Mouse (Mus musculus) T-cell, adult 2 months (primary cell): ENCODE results near the gene Psen1.

ENCODE experiments used
- DNase-seq: peaks from one replicate; pipeline ENCODE4 v3.0.0; 2022; ENCODE audit warnings: low spot score

The Psen1 gene

DNA sequence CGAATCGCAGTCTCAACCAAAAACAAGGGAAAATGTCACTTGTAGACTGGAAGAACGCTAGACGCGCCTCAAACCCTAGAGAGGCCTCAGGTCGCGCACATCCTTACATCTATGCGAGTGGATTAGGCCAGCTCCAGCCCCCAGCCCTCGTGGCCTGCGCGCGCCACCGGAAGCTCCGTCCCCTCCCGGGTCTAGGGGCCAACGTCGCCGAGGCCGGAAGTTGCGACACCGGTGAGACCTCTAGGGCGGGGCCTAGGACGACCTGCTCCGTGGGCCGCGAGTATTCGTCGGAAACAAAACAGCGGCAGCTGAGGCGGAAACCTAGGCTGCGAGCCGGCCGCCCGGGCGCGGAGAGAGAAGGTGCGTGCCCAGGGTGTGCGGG lies at the start of gene Psen1:
TSS of gene Psen1 (plus strand) at position 219 of the 382 bp plus-strand sequence.
- peak; percentile 96 for DNase-seq

DNA sequence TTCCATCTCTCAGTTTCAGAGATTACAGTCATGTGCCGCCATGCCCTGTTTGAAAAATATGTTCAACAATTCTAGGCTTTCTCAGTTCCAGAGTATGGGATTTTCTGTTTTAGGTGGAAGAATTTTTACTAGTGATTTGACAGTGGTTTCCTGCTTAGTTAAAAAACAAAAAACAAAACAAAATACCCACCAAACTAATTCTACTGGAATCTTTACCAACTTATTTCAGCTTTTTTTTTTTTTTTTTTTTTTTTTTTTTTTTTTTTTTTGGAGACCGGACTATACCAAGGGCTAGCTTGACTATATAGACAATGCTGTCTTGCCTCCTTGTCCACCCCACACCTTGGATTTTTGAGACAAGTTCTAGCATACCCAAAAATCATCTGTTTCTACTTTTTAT lies 46.7 kb upstream of the Psen1 start:
- no peak for DNase-seq

DNA sequence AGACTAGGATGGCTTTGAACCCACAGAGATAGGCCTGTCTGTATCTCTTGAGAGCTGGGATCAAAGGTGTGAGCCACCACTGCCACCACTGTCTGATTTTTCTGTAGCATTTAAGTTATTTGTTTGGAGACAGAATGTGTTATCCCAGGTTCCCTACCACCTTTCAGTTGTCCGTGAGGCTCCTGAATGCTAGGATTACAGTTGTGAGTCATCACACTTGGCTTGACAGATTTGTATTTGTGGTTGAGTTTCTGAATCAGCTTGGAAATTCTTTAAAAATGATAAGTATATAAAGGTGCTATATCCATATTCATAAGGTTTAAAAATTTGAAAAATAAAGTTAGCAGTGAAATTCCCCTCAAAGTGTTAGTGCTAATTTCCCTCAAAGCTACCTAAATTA lies 44.8 kb upstream of the Psen1 start:
- DNase-seq, result no peak

DNA sequence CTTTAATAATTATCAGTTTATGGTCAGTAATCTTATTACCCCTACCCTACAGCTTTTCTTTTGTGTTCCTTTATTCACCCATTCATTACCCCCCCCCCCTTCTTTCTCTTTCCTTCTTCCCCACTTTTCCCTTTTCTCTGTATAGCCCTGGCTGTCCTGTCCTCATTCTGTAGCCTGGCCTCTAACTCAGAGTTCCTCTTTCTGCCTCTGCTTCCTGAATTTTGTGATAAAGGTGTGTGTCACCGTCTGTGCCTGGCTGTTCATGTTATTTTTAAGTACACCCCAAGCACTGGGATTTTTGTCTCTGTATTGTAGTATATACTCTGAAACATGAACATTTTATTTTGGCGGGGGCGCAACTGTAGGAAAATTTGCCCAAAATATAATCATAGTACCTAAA lies 37.6 kb upstream of the Psen1 start:
- DNase-seq, result no peak

DNA sequence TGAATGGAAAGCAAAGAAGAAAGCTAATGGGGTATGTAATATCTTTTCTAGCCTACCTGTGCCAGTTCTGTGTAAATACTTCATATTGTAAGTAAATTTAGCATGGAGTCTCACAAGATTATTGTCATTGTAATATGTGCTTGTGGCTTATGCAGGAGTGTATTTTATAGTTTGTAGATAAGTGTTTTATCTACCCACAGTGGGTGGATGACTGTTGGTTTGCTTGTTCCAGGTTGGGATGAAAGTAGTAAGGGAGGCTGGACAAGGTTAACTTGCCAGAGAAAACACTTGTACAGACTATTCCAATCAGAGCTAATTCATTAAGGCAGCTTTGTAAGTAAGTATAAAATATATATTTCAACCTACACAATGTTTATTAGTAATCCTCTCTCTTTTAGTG lies 36.5 kb upstream of the Psen1 start:
- no peak for DNase-seq

DNA sequence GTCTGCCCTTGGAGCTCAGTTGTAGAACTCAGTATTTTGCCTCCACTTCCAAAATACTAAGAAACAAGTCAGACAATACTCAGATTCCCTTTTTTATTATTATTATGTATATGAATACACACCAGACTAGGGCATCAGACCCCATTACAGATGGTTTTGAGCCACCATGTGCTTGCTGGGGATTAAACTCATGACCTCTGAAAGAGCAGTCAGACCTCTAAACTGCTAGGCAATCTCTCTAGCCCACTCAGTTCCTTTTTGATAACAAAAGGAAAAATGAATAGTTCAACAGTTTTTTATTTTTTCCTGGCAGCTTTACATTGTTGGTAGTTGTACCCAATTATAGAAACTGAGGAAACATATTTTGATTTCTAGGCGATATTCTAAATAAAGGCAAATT lies 2.5 kb upstream of the Psen1 start:
- DNase-seq, result no peak

DNA sequence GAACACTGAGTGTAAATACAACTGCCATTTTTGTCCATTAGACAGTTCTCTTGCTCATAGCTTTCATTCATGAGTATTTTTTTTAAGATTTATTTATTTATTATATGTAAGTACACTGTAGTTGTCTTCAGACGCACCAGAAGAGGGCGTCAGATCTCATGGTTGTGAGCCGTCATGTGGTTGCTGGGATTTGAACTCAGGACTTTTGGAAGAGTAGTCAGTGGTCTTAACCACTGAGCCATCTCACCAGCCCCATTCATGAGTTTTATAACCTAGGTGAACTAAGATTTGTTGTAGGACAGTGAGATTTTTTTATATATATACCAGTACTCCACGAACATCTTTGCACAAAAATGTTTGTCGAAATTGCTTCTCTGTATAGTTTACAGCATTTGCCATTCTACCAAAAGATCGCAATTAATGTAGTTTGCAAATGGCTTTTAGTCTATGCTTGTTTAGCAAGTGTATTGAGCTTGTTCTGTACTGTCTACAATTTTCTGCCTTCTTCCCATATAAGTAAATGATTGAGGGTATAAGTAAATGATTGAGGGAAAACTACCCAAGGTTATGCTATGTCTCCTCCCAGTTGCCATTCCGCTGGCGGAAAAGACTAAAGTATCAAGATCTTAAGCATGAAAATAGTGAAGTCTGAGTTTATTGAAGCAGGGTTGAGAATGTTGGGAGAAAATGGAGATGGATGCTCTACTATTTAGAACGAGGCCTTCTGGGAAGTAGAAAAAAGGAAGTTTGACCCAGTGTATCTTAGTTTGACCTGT lies 1.2 kb upstream of the Psen1 start:
- no peak for DNase-seq

DNA sequence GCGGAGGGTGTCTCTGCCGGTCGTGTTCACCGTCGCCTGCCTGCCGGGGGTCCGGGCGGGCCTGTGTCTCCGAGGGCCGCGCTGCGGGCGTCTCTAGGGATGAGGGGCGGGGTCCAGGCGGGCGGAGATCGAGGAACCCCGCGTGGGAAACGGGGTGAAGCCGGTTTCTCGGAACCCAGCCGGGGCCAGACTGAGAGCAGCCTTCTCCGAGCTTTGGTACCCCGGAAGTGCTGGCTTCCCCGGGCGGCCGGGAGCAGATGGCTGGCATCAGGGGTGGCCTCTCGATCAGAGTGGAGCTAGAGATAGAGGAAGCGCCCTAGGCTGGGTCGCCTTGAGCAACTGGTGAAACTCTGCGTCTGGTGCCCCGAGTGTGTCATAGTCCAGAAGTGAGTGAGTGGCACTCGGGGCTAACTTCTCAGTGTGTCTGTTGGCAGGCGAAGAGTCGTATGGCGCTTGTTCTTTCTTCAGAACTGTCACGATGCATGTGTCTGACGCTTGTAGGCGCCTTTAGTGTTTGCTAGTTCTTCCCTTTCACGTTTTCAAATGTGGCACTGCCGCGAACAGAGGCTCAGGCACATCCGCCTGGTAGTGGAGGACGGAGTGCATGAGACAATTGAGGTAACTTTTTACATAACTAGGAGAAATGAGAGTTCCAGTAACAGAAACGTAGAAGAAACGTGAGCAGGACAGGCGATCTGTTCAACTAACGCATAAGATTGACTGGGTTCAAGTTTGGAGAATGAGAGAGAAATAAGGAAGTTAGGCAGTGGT lies 549 bp downstream of the Psen1 start:
- DNase-seq, result peak; percentile 69

DNA sequence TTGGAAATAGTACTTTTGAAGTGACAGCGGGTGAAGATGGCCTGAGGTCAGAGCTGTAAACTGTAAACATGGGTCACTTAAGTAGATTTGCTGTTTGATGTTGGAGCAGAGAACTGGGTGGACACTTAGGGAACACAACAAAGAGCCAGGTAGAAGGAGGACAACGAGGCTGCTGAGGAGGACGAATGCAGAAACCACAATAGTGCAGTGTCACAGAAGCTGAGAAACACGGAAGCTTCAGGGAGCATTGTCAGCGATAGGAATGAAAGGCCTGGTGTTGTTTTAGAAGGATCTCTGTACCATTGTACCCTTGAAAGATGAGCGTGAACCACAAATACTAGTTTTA lies 1.1 kb downstream of the Psen1 start:
- peak; percentile 23 for DNase-seq

DNA sequence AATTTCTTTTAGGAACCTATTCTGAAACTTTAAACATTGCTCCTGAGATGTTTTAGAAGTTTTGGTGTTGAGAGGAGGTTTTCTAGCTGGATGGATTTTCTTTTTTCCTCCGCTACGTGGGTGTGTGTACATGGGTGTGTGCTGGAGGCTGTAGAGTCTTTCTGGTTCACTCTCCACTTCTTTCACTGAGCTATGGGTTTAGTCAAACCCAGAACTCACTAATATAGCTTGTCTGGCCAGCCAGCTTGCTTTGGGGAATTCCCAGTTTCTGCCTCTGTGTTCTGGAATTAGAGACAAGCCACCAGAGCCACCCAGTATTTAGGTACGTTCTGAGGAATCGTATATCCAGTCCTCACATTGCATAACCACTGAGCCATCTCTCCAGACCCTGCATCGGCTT lies 6.1 kb downstream of the Psen1 start:
- DNase-seq, result no peak

DNA sequence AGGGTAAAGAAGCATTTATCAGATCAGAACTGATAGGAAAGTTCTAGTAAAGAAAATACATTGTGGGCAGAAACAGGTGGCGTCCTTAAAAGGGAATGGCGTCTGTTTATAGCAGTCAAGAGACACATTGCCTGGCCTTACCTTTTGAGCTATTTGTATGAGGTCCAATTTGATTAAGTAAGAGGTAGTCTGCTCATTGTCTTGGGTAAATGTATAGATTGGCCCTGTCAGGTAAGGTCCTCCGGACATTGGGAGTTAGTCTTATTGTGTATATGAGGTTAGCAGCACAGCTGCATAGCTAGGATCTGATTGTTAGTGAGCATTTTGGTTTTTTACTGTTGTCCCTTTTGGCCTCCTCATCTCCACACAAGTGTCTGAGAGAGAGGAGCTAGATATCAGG lies 6.7 kb downstream of the Psen1 start:
- no peak for DNase-seq

DNA sequence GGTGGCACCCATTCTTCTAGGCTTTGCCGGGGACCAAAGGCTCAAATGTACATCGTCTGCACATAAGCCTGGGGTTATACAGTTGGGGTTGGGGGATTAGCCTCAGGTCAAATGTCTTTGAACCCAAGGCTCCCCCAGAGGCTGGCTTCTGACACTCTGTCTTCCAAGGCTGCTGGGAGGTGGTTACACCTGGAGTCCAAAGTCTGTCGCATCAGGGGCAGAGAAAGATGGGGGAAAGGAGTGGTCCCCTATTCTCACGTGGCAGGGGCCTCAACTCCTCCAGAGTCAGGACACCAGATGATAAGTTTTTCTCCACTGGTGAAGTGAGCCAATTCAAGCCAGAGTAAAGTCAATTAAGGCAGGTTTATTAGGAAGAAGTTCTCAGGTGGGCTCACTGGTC lies 10.7 kb downstream of the Psen1 start:
- no peak for DNase-seq

DNA sequence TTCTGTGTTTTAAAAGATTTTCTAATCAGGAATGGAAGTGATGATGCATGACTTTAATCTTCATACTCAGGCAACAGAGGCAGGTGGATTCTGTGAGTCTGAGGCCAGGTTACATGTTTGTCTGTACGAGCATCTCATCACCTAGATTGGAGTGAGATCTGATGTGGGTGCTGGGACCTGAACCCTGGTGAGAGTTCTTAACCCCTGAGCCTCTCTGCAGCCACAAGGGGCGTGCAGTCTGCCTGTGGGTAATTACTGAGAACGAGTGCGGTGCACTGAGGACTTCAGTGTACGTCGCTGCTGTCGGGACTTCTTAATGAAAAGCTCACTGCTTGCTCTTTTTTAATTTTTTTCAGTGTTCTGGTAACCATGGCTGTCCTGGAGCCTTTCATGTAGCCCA lies 13.7 kb downstream of the Psen1 start:
- DNase-seq, result no peak

DNA sequence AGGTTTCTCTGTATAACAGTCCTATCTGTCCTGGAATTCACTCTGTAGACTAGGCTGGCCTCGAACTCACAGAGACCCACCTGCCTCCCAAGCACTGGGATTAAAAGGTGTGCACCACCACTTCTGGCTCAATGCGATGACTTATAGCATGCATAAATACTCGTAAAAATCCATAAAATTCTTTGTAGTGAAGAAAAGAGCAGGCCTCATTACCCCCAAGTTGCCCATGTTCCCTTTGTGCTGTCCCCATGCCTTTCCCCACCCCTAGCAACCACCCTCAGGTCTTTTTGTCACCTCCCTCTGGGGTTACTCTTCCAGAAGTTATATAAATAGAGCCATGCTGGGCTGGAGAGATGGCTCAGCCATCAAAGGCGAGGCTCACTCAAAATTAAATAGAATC lies 14.8 kb downstream of the Psen1 start:
- no peak for DNase-seq

DNA sequence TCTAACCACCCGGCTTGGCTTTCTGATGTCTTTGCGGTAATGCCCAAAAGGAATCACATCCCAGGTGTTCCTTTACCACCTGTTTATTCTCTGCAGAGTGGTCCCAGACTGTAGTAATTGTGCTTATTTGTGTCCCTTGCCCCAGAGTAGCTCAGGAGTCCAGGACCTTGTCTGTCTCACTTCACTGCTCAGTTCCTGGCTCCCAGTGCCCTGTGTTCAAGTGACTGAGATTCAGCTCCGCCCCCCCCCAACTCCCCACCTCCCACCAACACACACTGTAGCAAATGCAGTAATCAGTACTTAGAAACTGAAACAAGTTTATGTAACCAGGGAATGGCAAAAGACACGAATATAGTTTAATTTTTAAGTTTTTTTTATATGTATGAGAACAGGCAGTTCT lies 19.0 kb downstream of the Psen1 start:
- no peak for DNase-seq

DNA sequence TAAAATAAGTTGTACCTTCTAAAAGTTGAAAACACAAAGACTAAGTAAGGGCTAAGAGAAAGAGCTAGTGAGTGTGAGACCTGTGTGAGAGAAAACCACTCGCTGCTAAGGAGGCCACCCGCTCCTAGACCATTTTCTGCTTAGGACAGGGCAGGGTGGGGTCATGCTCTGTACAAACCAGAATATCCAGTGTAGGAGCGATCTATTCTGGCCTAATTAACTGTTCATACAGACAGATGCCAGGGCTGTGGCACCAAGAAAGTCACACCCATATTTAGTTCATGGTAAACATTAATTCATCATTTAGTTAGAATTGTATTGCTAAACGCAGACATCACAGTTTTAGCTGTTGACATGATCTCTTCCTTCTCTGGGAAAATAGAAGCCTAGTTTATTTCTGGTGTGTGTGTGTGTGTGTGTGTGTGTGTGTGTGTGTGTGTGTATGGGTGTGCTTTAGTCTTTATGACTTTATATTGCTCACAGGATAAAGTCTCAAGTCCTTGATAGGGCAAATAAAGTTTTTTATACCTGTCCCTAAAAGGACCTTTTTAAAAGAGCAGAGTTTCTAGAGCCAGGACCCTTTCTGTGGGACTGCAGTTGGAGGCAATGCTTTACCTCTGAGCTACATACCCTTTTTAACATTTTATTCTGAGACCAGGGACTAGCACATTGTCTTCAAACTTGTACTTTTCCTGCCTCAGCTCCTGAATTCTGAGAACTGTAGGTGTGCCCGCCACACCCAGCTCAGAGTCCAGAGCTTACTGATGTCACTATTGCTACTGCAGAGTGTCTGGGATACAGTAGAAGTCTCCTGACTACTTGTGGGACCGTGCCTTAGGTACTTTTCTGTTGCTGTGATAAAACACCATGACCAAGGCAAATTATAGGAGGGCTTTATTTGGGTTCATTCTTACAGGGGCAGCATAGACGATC lies 20.5 kb downstream of the Psen1 start:
- DNase-seq, result no peak

DNA sequence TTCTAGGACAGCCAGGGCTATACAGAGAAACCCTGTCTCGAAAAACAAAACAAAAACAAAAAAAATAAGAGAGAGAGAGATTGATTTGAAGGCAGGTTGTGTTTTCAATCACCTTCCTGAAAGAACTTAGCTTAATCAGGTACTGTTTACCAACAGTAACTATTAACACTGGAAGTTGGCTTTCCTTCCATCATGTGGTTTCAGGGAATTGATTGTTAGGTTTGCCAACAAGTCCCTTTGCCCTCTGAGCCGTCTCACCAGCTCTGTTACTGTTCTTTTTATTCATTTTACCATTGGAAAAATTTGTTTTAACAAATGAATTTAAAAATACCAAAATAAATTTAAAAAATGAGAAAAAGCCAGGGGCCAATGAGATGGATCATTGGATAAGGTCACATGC lies 22.0 kb downstream of the Psen1 start:
- no peak for DNase-seq

DNA sequence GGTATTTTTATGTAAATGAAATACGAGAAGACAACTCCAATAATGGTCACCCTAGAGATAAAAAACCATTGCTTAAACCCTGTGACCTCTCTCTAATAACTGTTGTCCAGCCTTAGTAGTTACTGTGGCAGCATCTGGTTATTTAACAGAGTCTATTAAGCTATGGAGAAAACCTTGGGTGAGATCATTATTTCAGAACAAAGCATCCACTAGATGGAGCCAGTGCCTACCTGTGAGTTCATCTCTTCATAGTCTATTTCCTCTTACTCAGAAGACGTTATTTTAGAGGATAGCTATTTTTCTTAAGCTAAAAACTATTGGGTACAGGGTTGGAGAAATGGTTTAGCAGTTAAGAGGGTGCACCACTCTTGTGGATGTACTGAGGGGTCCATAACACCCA lies 25.8 kb downstream of the Psen1 start:
- DNase-seq, result peak; percentile 22

DNA sequence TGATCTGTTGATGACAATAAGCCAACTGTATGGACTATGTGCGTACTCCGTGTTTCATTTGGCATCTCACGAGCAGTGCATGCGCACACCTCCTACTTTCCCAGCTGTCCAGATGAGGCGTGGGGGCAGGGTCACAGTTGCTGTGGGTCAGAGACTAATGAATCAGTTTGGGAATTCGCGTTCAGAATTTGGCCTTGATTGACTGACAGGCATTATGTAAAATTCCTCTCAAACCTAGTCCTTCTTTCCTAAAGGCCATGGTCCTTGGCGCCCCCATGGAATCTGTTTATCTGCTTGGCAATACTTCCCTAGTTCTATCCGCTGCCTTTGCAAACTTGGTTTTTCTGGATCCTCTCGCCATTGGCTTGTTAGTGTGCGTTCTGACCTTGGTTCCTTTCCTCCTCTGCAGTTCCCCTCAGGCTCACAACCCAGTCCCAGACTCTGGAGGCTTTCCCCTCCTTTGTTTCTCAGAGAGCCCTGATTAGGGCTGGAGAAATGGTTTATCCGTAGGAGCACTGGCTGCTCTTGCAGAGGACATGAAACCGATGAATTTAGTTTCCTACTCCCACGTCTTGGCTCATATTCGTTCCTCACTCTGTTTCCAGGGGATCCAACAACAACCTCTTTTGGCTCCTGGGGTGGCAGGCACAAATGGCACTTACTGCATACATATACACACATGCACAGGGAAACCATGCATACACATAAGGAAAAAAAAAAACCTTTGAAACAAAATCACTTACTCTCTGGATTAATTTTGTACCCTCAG lies 28.6 kb downstream of the Psen1 start:
- DNase-seq, result no peak

DNA sequence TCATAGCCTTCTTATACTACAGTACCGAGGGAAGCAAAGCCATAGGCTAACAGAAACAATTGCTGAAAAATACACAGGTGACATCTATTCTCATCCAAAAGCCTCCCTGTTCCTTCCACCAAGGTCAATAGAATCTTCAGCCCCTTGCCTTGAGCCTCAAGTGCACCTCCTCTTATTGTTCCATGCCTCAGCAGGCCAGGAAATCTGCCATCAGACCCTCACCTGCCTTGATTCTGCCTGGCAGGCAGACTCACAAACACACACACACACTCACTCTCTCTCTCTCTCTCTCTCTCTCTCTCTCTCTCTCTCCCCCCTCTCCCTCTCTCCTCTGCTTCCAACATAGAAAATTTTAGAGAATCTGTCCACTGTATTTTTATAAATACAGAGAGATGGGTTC lies 31.5 kb downstream of the Psen1 start:
- no peak for DNase-seq

DNA sequence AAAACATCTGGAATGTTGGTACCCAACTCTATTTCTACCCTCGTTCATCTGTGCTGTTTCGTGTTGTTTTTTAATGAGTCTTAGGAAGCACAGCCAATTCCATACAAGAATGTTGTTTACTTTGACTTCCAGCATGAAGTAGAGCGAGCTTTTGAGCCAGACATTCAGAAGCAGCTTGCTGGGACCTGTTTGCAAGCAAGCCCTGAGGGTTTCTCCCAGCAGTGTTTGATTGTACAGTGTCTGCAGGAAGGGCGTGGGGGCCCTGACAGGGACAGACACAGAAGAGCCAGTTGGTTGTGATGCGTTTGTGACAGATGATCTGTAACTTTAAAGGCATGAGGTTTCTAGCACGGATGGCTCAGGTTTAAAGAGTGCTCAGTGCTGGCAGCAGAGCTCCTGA lies 33.3 kb downstream of the Psen1 start:
- DNase-seq, result no peak

DNA sequence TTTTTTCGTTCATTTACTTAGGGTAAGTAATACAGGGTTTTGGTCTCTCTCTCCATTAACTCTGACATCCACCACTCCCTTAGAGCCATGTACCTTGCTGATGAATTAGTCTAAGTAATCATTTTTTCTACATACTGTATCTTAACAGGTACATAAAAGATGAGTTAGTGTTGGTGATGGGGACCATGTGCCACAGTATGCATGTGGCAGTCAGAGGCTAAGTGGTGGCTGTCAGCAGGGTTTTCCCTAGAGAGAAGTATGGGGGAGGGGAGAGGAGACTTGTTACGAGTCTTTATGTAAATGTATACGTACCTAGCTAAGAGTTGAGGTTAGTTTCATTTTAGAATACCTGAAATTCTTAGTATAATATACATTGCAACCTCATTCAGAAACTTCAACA lies 35.1 kb downstream of the Psen1 start:
- DNase-seq, result no peak
